Mouse (Mus musculus) neutrophil, adult 5-6 weeks (primary cell): Measurements from ENCODE around the gene Cd164l2. TPM values are rescaled to one million over a fixed set of nuclear protein-coding genes. Genes with fewer than 3 reads are reported as not detected.

ENCODE experiments used
- ATAC-seq: fragments of 151-379, 151-347 bp; 2 replicates; pipeline ENCODE4 v1.8.0; 2017; ENCODE audit warnings: mild to moderate bottlenecking, moderate TSS enrichment; ENCODE audit not compliant: insufficient number of reproducible peaks, poor library complexity, low FRiP score, severe bottlenecking; ENCODE audit errors: extremely low read depth
- total RNA-seq: library from RNA; stranded (forward); fragments of 200-1000 nt; gene quantifications from 2 replicates; pipeline ENCODE4 v1.2.3, GENCODE M21; 2017

Cd164l2 gene
- 2.9 TPM in 1 of 2 replicates, not detected in the other for total RNA-seq

GRCm38 (mm10) chr4:133211751-133212561 lies at the start of gene Cd164l2, which contains the start of gene Gpr3:
Gene Cd164l2, plus strand, starts transcription at chr4:133212131.
Gene Gpr3, minus strand, starts transcription at chr4:133212536.
- ATAC-seq = no peak

GRCm38 (mm10) chr4:133162196-133162595 lies 49.7 kb upstream of the Cd164l2 start:
- ATAC-seq = no peak

GRCm38 (mm10) chr4:133166773-133167172 lies 45.2 kb upstream of the Cd164l2 start:
- ATAC-seq = no peak

GRCm38 (mm10) chr4:133169237-133170055 lies 42.5 kb upstream of the Cd164l2 start:
- peak; percentile 61 for ATAC-seq

GRCm38 (mm10) chr4:133170056-133170524 lies 41.8 kb upstream of the Cd164l2 start:
- ATAC-seq = peak; percentile 84

- ATAC-seq = no peak
Measured at GRCm38 (mm10) chr4:133170616-133171015, 41.3 kb upstream of the Cd164l2 start.

- no peak for ATAC-seq
Measured at GRCm38 (mm10) chr4:133172451-133172850, 39.5 kb upstream of the Cd164l2 start.

- no peak for ATAC-seq
Measured at GRCm38 (mm10) chr4:133174361-133174760, 37.6 kb upstream of the Cd164l2 start.

- ATAC-seq = no peak
Measured at GRCm38 (mm10) chr4:133175274-133175673, 36.7 kb upstream of the Cd164l2 start.

- no peak for ATAC-seq
Measured at GRCm38 (mm10) chr4:133175998-133176760, 35.8 kb upstream of the Cd164l2 start.

GRCm38 (mm10) chr4:133176761-133177403 lies 35.0 kb upstream of the Cd164l2 start:
- ATAC-seq = no peak

- ATAC-seq = no peak
Measured at GRCm38 (mm10) chr4:133178305-133178704, 33.6 kb upstream of the Cd164l2 start.

GRCm38 (mm10) chr4:133179258-133179657 lies 32.7 kb upstream of the Cd164l2 start:
- ATAC-seq = no peak

GRCm38 (mm10) chr4:133182439-133183033 lies 29.4 kb upstream of the Cd164l2 start:
- no peak for ATAC-seq

GRCm38 (mm10) chr4:133184031-133184897 lies 27.7 kb upstream of the Cd164l2 start:
- ATAC-seq = no peak

- peak; percentile 9; the same call in 1 of the 2 replicates for ATAC-seq
Measured at GRCm38 (mm10) chr4:133184898-133185665, 26.8 kb upstream of the Cd164l2 start.

- no peak for ATAC-seq
Measured at GRCm38 (mm10) chr4:133185893-133186292, 26.0 kb upstream of the Cd164l2 start.
